Mouse (Mus musculus) liver, postnatal 0 days (tissue): ENCODE measurements around the gene Endov.

Experiments
- CTCF ChIP-seq: sonication (generic); IDR thresholded peaks from 2 replicates; pipeline ENCODE4 v1.5.1; 2016; ENCODE audit warnings: antibody characterized with exemption, low read depth
- EP300 ChIP-seq: IDR thresholded peaks from 2 replicates; pipeline ENCODE4 v1.6.1; 2016; ENCODE audit warnings: antibody characterized with exemption, low read depth, mild to moderate bottlenecking

DNA sequence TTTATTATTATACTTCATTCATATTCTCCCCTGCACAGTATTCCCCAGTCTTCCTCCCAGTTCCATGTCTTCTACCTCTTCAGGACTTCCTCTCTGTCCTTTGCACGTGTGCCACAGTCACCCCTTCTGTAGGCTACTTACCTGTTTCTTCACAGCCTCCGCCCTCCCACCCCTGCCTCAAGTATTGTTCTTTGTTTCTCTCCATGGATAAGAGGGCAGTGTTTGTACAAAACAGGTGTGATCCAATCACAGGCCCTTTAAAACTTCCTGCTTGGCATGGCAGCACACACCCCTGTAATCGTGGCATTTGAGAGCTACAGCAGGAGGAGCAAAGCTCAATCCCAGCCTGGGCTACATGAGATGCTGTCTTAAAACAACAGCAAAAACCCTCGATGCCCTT, 2.4 kb downstream of the Endov start:
- TF ChIP-seq EP300 (no peak), CTCF (no peak)
